Mouse (Mus musculus) thymus, adult 2 months (tissue): ENCODE measurements at regions not wholly inside any gene's neighbourhood (a gene's known extent, or its start where the extent isn't known, plus 50 kb on each side); places are given as distances from the start of the nearest gene placed in this dataset.

ENCODE experiments used
- DNase-seq: peaks from one replicate; pipeline ENCODE4 v3.0.0; 2021
- H3K27ac ChIP-seq: fragments of 200-500 bp; 2 replicates; pipeline ENCODE4 v1.5.1; 2012; ENCODE audit warnings: low read length, control low read depth; ENCODE audit not compliant: control insufficient read depth, insufficient read depth
- H3K27me3 ChIP-seq: fragments of 200-500 bp; 2 replicates; pipeline ENCODE4 v1.6.1; 2012; ENCODE audit warnings: mild to moderate bottlenecking, low read length, moderate library complexity, mixed read lengths; ENCODE audit not compliant: control insufficient read depth, insufficient read depth
- H3K36me3 ChIP-seq: fragments of 200-500 bp; 2 replicates; pipeline ENCODE4 v1.6.1; 2012; ENCODE audit warnings: mild to moderate bottlenecking, low read length, moderate library complexity; ENCODE audit not compliant: control insufficient read depth, insufficient read depth
- H3K4me1 ChIP-seq: fragments of 200-500 bp; replicated peaks from 2 replicates; pipeline ENCODE4 v1.6.1; 2012; ENCODE audit warnings: low read length; ENCODE audit not compliant: control insufficient read depth, insufficient read depth
- H3K4me3 ChIP-seq: fragments of 200-500 bp; 2 replicates; pipeline ENCODE4 v1.5.1; 2012; ENCODE audit warnings: mild to moderate bottlenecking, low read length, control low read depth, moderate library complexity; ENCODE audit not compliant: control insufficient read depth, insufficient read depth
- CTCF ChIP-seq: fragments of 200-500 bp; IDR thresholded peaks from 2 replicates; pipeline ENCODE4 v1.5.1; 2012; ENCODE audit warnings: mild to moderate bottlenecking, control low read depth, low read length, moderate library complexity, borderline replicate concordance; ENCODE audit not compliant: control insufficient read depth, poor library complexity, insufficient read depth; ENCODE audit errors: extremely low read depth
- POLR2A ChIP-seq: fragments of 200-500 bp; IDR thresholded peaks from 2 replicates; pipeline ENCODE4 v1.6.1; 2012; ENCODE audit warnings: mild to moderate bottlenecking, low read length, control low read depth, moderate library complexity; ENCODE audit not compliant: control insufficient read depth, poor library complexity, insufficient read depth; ENCODE audit errors: extremely low read depth
- WGBS: fragments of 180-500 bp; shearing (Covaris S2); methylation state at CpG from one replicate; pipeline ENCODE4 v1.1.7; 2018; 5-methylcytosine and 5-hydroxymethylcytosine counted together

DNA sequence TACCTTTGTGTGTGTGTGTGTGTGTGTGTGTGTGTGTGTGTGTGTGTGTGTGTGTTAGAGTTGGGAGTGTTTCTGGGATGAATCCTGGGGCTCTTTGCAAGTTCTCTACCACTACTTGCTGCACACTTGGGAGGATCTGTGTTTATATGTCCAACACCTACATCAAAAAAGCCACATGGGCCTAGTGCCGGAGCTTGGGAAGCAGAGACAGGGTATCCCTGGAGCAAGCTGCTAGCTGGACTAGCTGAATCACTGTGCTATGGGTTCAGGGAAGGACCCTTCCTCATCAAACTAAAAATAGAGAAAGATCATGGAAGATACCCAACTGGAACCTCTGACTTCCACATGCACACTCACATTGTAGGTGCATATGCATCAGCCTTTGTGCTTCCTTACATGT is 187.4 kb downstream of the Insig2 start:
- Histone ChIP-seq H3K4me1 (no peaks in the 10 kb centered on the region), H3K4me3 (no peak overlapping the region), H3K27me3 (no peaks in the 10 kb centered on the region), H3K36me3 (no peaks in the 10 kb centered on the region), H3K27ac (no peak overlapping the region)
- TF ChIP-seq CTCF = no peak
- TF ChIP-seq POLR2A = no peak
- 94% methylated on average over 1 of the region's 1 CpGs for WGBS
- DNase-seq = no peak

DNA sequence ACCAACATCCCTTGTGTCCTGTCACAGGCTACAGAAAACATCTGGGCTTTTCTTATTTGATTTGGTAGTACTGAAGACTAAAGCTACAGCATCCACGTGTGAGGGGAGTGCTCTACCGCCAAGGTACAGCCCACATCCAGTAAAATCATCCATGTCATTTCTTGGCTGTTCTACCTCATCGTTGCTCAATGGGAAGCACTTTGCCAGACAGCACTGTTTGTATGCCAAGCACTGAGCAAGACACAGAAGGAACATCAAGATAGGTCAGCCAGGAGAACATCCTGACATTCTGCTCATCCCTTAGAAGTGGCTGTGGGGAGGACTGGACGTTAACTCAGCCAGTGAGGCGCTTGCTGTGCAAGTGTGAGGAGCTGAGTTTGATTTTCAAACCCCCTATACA is 178.9 kb downstream of the Insig2 start:
- H3K36me3 ChIP-seq = no peaks in the 10 kb centered on the region
- H3K4me1 ChIP-seq = no peaks in the 10 kb centered on the region
- H3K27me3 ChIP-seq = no peaks in the 10 kb centered on the region
- H3K4me3 ChIP-seq = no peak overlapping the region
- DNase-seq = no peak
- TF ChIP-seq CTCF (no peak), POLR2A (no peak)
- no peak overlapping the region for H3K27ac ChIP-seq
- 83% methylated on average over 5 of the region's 5 CpGs for WGBS

DNA sequence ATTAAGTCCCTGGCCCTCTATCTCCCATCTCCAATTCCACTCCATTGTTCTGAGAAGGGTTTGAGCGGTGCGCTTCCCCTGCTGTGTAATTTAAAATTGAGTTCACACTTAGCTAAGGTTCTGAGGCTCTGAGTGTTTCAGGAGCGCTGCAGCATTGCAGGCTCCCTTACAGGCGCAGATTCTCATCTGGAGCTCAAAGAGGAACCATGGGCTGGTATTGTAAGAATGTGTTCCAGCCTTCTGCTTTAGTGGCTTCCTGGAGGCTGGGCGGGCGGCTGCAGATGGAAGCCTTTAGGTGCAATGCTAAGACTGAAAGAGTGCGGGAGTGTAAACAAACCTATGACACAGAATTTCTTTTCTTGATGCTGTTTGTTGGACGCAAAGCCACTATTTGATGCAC is 177.8 kb downstream of the Insig2 start:
- WGBS = 17% methylated on average over 8 of the region's 8 CpGs
- no peaks in the 10 kb centered on the region for H3K4me1 ChIP-seq

DNA sequence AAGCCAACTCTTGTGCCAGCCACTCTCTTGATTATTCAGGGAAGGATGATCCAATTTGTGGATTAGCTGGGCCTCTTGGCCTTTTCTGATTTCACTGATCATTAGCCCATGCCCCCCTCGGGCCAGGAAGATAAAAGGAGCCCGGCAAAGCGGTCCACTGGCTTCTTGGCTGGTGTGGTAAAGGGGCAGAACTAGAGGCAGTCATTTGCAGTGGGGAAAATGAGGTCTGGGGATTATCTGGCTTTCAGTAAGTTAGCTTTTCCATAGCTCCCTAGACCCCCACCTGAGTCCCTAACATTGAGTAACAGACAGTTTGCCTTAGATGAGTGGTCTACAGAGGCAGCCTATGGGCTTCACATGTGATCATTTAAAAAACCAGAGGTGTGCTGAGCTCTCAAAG is 163.7 kb downstream of the Insig2 start:
- Histone ChIP-seq H3K36me3 (no peaks in the 10 kb centered on the region), H3K4me3 (no peak overlapping the region), H3K27me3 (no peaks in the 10 kb centered on the region), H3K27ac (no peak overlapping the region), H3K4me1 (no peaks in the 10 kb centered on the region)
- DNase-seq = no peak
- 55% methylated on average over 3 of the region's 3 CpGs for WGBS
- no peak for TF ChIP-seq POLR2A

More for the DNA sequence above, 177.8 kb downstream of the Insig2 start:
- DNase-seq = no peak
- no peak for TF ChIP-seq CTCF
- TF ChIP-seq POLR2A = no peak
- no peak overlapping the region for H3K4me3 ChIP-seq
- H3K27ac ChIP-seq = no peak overlapping the region
- H3K27me3 ChIP-seq = no peaks in the 10 kb centered on the region
- H3K36me3 ChIP-seq = no peaks in the 10 kb centered on the region

DNA sequence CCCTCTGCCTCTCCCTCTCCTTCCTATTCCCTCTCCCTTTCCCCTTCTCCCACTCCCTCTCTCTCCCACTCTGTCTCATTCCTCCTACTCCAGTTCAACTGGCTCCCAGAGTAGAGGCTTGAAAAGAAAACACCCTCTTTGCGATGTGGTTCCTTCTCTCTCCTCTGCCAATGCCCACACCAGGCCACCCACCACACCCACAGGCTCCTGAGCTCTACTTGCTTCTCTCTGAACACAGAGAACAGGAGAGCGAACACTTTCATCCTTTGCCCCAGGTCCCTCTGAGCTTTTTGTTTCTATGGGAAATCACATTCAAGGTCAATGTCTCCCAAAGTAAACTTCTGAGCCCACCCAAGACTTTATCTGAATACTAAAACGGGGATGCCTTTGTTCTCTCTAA is 155.8 kb downstream of the Insig2 start:
- no peak for TF ChIP-seq POLR2A
- TF ChIP-seq CTCF = no peak
- Histone ChIP-seq H3K4me3 (no peak overlapping the region), H3K36me3 (no peaks in the 10 kb centered on the region), H3K27ac (no peak overlapping the region), H3K27me3 (peaks cover 3% of the 10 kb centered on the region; the same call in 1 of the 2 replicates), H3K4me1 (no peaks in the 10 kb centered on the region)
- WGBS = 34% methylated on average over 3 of the region's 3 CpGs
- no peak for DNase-seq

DNA sequence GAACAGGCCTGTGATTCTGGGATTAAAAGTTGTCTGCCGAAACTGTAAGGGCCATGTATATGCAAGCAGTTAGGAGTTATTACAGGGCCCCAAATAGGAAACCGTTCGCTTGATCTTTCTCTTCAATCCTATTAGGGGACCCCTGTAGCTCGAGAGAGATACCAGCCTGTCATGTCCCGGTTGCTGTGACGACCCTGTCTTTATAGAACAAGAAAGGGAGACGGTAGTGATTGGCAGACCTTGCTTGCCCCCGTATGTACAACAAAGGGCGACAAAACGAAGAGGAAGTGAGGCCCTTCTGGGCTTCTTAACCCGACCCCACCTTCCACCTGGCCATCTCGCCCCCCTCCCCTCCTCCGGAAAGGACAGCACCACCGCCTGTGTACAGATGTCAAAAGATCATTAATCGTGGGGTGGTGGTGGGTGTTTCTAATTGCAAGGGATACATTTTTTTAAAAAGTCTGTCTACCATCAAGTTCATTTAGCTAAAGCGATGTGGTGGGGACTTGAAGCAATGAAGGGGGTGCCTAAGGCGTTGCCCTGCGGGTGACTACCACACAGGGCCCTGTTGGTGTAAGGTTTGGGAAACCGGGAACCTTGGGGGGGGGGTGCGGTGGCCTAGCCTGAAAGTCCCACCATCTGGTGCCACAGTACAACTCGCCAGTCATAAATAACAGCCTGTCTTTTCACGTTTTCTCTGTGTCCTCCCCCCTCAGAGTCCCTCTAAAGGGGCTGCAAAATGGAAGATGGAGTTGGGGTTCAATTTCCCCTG is 155.1 kb downstream of the Insig2 start:
- H3K27me3 ChIP-seq = peaks cover 3% of the 10 kb centered on the region; the same call in 1 of the 2 replicates
- 10% methylated on average over 22 of the region's 22 CpGs for WGBS

DNA sequence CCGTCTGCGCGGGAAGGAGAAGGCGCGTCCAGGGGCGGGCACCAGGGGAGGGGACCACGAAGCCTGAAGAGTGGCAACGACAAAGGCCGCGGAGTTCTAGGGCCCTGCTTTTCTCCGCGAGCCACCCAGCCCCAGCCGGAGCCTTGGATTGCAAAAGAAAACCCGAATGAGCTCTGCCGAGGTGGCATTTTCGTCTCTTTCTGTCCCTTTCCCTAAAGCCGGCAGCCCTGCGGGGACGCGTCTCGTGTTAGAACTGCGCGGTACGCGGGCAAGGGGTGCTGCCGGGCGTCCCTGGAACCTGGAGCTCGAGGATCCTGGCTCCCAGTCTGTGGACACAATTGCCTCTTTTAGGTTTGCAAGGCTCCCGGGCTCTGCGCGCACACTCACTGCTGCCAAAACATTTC is 154.5 kb downstream of the Insig2 start:
- Histone ChIP-seq H3K36me3 (no peaks in the 10 kb centered on the region), H3K27me3 (peaks cover 3% of the 10 kb centered on the region; the same call in 1 of the 2 replicates), H3K4me3 (no peak overlapping the region), H3K4me1 (no peaks in the 10 kb centered on the region), H3K27ac (no peak overlapping the region)
- TF ChIP-seq CTCF = no peak
- TF ChIP-seq POLR2A = no peak
- 5% methylated on average over 31 of the region's 31 CpGs for WGBS
- DNase-seq = no peak

More for the DNA sequence above, 155.1 kb downstream of the Insig2 start:
- no peak for DNase-seq
- Histone ChIP-seq H3K4me3 (no peak overlapping the region), H3K4me1 (no peaks in the 10 kb centered on the region), H3K36me3 (no peaks in the 10 kb centered on the region), H3K27ac (no peak overlapping the region)
- TF ChIP-seq POLR2A (no peak), CTCF (no peak)
